Mouse (Mus musculus) adrenal gland, postnatal 14 days (tissue): ENCODE results near the gene Prr36. TPM values are rescaled to one million over a fixed set of nuclear protein-coding genes. Genes with fewer than 3 reads are reported as not detected.
"Not testable (repeated sequence)": the region's sequence is repeated elsewhere in the genome, so short reads cannot be mapped to it uniquely, and the experiment has no call there.

Source experiments
- DNase-seq: peaks from one replicate; pipeline ENCODE4 v3.0.0; 2021; ENCODE audit warnings: mixed read lengths
- long read RNA-seq, 2 experiments: library from polyadenylated mRNA; stranded (forward); transcript quantifications; one replicate each; pipeline ENCODE4 v2.0.0; 2021
- total RNA-seq: library from RNA; stranded (reverse); gene quantifications from 2 replicates; pipeline ENCODE4 v1.2.3, GENCODE M21; 2021

Prr36 gene
- total RNA-seq: 3.7 and 4.7 TPM in 2 replicates
- long read RNA-seq, experiment 1, partial matches to known transcripts: 2 of 2 reads
- long read RNA-seq, experiment 1, other reads (novel, unspliced or antisense): 0 of 2 reads
- long read RNA-seq, experiment 2, partial matches to known transcripts: 1 of 2 reads
- long read RNA-seq, experiment 2, other reads (novel, unspliced or antisense): 1 of 2 reads

DNA sequence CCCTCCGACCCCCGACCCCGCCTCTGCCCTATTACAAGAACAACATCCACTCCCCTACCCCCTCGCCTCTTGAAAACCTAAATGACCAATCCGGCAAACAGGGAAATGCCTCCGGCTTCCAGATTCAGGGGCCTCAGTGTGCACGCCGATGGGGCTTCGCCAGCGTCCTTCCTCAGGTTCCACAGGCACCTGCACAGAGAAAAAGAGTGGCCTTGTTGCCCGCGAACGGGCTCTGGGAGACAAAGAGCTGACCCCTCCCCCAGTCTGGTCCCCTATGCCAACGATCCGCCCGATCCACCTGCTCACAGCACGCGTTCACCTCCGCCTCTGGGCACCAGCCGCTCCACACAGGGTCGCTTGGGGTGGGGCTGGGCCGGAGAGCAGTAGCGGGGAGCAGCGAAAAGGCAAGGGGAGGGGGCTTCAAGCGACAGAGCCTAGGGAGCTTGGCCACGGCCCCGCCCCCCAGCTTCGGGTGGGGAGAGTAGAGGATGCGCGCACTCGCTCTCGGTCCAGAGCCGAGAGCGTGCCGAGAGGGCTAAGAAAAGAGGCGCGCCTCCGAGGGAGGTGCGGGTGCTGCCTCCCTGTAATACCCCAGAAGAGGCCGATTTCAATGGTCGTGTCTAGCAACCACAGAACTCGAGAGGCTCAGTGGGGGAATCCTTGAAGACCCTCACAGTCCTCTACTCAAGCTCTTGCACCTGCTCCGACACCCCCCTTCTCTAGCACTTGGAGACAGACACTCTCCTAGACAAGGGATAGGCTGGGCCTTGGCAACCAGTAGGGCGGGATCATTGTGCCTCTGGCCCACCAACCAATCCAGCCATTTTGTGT, at the start of gene Prr36:
TSS of gene Prr36 (minus strand) at position 669 of the 831 bp plus-strand sequence.
- DNase-seq: peak; percentile 73

- DNase-seq: no peak
Observed at GRCm38 (mm10) chr8:4265160-4265914, 48.1 kb upstream of the Prr36 start.

- no peak for DNase-seq
Observed at GRCm38 (mm10) chr8:4263105-4263791, 46.0 kb upstream of the Prr36 start.

DNA sequence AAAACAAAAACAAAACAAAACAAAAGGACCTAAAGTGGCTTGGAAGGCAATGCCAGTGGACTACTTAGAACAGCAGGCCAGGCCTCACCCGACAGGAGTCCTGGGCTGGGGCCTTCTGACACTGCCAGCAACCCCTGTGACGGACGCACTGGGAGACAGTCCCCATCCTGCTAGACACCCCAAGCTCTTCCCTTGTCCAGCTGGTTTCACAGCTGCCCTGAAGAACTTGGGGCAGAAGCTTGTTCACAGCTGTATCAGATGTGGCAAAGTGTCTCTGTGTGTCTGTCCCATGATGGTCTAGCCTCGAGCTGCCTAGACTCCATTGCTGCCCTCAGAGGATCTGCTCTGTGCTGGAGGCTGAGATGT, 42.5 kb upstream of the Prr36 start:
- no peak for DNase-seq

GRCm38 (mm10) chr8:4259125-4259804, 42.0 kb upstream of the Prr36 start, which contains the start of gene Ctxn1:
Gene Ctxn1 (minus strand): TSS chr8:4259274.
- peak; percentile 98 for DNase-seq

DNA sequence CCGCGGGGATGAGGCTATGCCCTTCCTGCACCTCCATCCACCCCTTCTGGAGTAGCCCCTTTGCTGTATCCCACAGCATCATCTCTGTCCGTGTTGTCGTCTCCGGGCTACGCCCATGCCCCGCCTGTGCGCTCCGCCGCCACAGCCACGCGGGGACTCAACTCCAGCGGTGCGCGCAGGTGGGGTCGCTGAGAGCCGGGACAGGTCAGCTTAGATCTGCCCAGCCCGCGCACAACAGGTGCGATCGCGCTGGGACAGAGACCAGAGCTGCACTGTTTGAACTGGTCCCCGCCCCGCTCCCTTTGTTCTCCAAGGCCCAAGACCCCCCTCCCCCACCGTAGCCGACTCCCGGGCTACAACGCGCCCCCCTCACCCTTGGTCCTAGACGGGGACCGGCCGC, 41.4 kb upstream of the Prr36 start:
- DNase-seq: peak; percentile 67

GRCm38 (mm10) chr8:4258233-4258632, 41.0 kb upstream of the Prr36 start:
- peak; percentile 90 for DNase-seq

DNA sequence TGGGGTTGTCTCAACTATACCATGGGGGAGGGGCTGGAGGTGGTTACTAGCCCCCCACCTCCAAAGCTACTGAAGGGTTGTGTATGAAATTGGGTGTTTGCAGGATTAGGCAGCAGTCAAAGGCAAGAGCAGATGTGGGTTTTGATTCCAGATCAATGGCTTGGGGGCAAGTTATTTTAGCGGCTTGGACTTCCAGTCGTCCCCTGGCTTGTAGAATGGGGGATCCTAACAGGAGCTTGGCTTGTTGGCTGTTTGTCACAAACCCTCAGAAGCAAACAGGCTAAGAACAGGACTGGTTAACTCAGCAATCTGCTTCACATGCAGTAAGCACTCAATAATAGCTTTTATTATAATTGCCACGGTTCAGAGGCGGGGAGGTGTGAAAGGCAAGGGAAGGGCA, 40.1 kb upstream of the Prr36 start:
- no peak for DNase-seq

GRCm38 (mm10) chr8:4256911-4257310, 39.7 kb upstream of the Prr36 start:
- DNase-seq: no peak

DNA sequence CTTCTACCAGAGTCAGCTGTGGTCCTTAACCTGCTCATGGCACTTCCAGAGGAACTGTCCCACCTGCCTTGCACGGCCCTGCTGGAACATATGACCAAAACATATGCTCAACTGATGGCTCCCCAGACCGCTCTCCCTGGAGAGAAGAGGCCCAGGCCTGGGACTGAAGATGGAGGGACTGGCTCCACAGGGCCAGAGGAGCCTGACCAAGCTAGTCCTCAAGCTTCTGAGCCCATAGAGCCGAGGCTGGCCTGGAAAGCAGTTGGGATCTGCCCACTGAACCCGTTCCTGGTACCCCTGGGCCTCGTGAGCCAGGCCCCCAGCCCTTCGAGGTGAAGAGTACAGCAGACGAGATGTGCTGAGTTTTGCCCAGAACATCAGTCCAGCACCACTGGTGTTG, 38.2 kb upstream of the Prr36 start:
- DNase-seq: not testable (repeated sequence)

DNA sequence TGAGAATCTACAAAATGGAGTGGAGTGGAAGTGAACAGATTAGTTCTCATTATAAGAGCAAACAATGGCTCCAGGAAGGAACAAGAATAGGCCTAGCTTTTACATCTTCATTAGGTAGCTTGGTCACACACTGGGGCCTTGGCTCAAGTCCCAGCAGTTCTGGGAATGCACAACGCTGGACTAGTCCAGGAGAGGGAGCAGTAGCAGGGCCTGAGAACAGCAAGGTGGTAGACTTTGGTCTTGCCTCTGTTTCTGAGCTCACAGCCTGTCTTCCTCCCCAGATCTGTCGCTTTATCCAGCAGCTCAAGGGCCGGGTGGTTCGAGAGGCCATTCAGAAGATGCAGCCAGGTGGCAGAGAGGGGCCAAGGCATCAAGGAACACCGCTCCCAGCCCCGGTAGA, 36.7 kb upstream of the Prr36 start:
- DNase-seq: peak; percentile 77

GRCm38 (mm10) chr8:4252934-4253841, 35.9 kb upstream of the Prr36 start, which contains the start of gene Snapc2:
Gene Snapc2 (plus strand): TSS chr8:4253080.
- DNase-seq: peak; percentile 98

DNA sequence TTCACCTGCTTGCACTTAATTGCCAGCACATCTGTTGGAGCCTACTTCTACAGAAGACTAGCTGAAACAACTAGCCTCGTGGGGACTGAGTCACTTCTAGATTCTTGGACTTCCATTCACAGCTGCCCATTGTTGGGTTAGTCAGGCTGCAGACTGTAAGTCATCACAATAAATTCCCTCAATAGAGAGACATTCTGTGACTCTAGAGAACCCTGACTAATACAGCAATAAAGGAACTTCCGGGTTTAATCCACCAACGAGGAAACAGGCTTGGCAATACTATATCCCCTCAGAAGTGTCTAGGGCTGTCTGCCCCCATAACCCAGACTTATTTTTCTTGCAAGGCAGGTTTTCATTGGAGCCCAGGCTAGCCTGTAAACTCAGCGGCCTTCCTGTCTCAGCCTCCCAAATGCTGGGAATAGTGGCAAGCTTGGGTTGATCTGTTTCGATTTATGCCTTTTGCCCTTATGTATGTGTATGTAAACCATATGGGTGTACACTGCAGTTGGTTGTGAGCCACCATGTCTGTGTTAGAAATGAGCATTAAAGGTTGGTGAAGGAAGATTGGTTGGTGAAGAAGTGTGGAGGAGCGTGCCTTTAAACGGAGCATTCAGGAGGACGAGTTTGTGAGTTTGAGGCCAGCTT, 35.0 kb upstream of the Prr36 start:
- DNase-seq: peak; percentile 29

DNA sequence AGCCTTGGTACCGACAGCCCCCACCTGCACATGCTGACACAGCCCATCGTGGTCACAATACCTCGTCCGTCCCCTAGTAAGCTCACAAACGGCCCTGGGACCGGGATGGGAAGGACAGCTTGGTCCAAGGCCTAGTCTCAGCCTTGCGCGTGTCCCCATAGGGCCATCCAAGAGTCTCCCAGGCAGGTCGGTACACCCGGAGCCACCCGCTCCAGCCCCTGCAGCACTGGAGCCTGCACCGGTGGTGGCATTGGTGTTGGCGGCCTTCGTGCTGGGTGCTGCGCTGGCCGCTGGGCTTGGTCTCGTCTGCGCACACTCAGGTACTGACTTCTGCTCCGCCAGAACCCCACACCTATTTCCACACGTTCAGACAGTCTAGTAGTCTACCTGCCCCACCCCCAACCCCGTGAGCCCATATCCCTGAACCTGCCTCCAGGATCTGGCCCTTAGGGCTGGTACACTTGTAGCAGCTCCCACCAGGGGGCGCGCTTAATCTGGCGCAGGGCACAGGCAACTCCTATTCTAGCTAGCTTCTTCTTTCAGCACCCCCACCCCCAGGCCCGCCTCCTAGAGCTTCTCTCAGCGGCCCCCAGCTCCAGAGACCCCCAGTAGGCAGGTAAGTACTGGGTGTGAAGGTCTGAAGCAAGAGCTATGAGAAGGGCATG, 33.2 kb upstream of the Prr36 start:
- DNase-seq: peak; percentile 94

DNA sequence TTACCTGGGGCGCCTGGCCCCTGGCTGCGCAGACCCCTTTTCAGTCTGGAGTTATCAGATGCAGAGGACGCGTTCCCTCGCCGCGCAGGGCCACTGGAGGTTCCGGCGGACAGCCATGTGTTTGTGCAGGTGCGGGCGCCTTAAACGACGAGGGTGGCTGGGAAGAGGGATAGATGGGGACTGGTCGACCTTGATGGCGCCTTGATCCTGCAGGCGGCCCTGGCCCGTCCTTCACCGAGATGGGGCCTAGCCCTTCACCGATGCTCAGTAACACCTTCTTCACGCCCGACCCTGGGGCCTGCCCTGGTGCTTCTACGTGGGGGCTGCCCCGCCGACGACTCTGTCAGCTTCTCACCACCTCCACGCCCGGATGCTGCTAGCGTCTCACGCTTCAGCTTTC, 32.0 kb upstream of the Prr36 start:
- peak; percentile 76 for DNase-seq

- DNase-seq: peak; percentile 53
Observed at GRCm38 (mm10) chr8:4247951-4248540, 30.8 kb upstream of the Prr36 start, which contains the start of gene Tgfbr3l. Gene Tgfbr3l (plus strand): TSS chr8:4248214.

- no peak for DNase-seq
Observed at GRCm38 (mm10) chr8:4247241-4247640, 30.0 kb upstream of the Prr36 start.

- DNase-seq: peak; percentile 21
Observed at GRCm38 (mm10) chr8:4245737-4246136, 28.5 kb upstream of the Prr36 start.

- DNase-seq: no peak
Observed at GRCm38 (mm10) chr8:4245061-4245460, 27.8 kb upstream of the Prr36 start.
